Mouse (Mus musculus): ENCODE data around the gene Pus7l.

The Pus7l gene

GRCm38 (mm10) chr15:94475975-94476374 is 67.4 kb downstream of the Pus7l start:
- DNase-seq, result no peak

All from B cell, adult 2 months (primary cell).